Mouse (Mus musculus): Measurements from ENCODE around the gene Paqr3.

The Paqr3 gene

GRCm38 (mm10) chr5:97084541-97084940 is 26.9 kb downstream of the Paqr3 start:
- DNase-seq (ENCODE audit: low read depth, low spot score) = no peak

GRCm38 (mm10) chr5:97083701-97084100 is 27.7 kb downstream of the Paqr3 start:
- DNase-seq (ENCODE audit: low read depth, low spot score) = no peak

- DNase-seq (ENCODE audit: low read depth, low spot score) = peak; percentile 87
Observed at GRCm38 (mm10) chr5:97081481-97081880, 29.9 kb downstream of the Paqr3 start.

GRCm38 (mm10) chr5:97078641-97079040 is 32.8 kb downstream of the Paqr3 start:
- DNase-seq (ENCODE audit: low read depth, low spot score) = no peak

- no peak for DNase-seq (ENCODE audit: low read depth, low spot score)
Observed at GRCm38 (mm10) chr5:97077676-97078075, 33.7 kb downstream of the Paqr3 start.

GRCm38 (mm10) chr5:97076167-97076566 is 35.2 kb downstream of the Paqr3 start:
- DNase-seq (ENCODE audit: low read depth, low spot score) = no peak

- no peak for DNase-seq (ENCODE audit: low read depth, low spot score)
Observed at GRCm38 (mm10) chr5:97075476-97076151, 35.8 kb downstream of the Paqr3 start.

- DNase-seq (ENCODE audit: low read depth, low spot score) = no peak
Observed at GRCm38 (mm10) chr5:97065746-97066145, 45.6 kb downstream of the Paqr3 start.

- DNase-seq (ENCODE audit: low read depth, low spot score) = no peak
Observed at GRCm38 (mm10) chr5:97062041-97062440, 49.4 kb downstream of the Paqr3 start.

- no peak for DNase-seq (ENCODE audit: low read depth, low spot score)
Observed at GRCm38 (mm10) chr5:97060864-97061263, 50.5 kb downstream of the Paqr3 start.

- DNase-seq (ENCODE audit: low read depth, low spot score) = no peak
Observed at GRCm38 (mm10) chr5:97056791-97057450, 54.5 kb downstream of the Paqr3 start.

- no peak for DNase-seq (ENCODE audit: low read depth, low spot score)
Observed at GRCm38 (mm10) chr5:97056359-97056758, 55.0 kb downstream of the Paqr3 start.

- DNase-seq (ENCODE audit: low read depth, low spot score) = peak; percentile 73
Observed at GRCm38 (mm10) chr5:97055511-97056068, 55.8 kb downstream of the Paqr3 start.

- no peak for DNase-seq (ENCODE audit: low read depth, low spot score)
Observed at GRCm38 (mm10) chr5:97054801-97055200, 56.6 kb downstream of the Paqr3 start.

GRCm38 (mm10) chr5:97054166-97054565 is 57.2 kb downstream of the Paqr3 start:
- DNase-seq (ENCODE audit: low read depth, low spot score) = no peak

GRCm38 (mm10) chr5:97048905-97049304 is 62.5 kb downstream of the Paqr3 start:
- DNase-seq (ENCODE audit: low read depth, low spot score) = no peak

- no peak for DNase-seq (ENCODE audit: low read depth, low spot score)
Observed at GRCm38 (mm10) chr5:97046680-97047079, 64.7 kb downstream of the Paqr3 start.

- no peak for DNase-seq (ENCODE audit: low read depth, low spot score)
Observed at GRCm38 (mm10) chr5:97045260-97045659, 66.1 kb downstream of the Paqr3 start.

All from brain, adult 2 months (tissue).